Mouse (Mus musculus) layer of hippocampus, adult 9-10 months (tissue): ENCODE results near the gene Rela.

Source experiments
- DNase-seq: peaks from one replicate; pipeline ENCODE4 v3.0.0; 2022; ENCODE audit warnings: low spot score

Gene Rela

GRCm38 (mm10) chr19:5637069-5638047, at the start of gene Rela:
Gene Rela, plus strand, starts transcription at chr19:5637483.
- DNase-seq = peak; percentile 83

- no peak for DNase-seq
These were observed 48.1 kb upstream of the Rela start for GRCm38 (mm10) chr19:5589159-5589558.

GRCm38 (mm10) chr19:5591888-5592287, 45.4 kb upstream of the Rela start:
- DNase-seq = no peak

GRCm38 (mm10) chr19:5599224-5599623, 38.1 kb upstream of the Rela start:
- DNase-seq = no peak

GRCm38 (mm10) chr19:5601752-5602541, 35.3 kb upstream of the Rela start, which contains the start of gene Rnaseh2c:
Gene Rnaseh2c, plus strand, starts transcription at chr19:5601873.
- DNase-seq = peak; percentile 63

- no peak for DNase-seq
These were observed 33.6 kb upstream of the Rela start for GRCm38 (mm10) chr19:5603664-5604063.

- no peak for DNase-seq
These were observed 32.2 kb upstream of the Rela start for GRCm38 (mm10) chr19:5605126-5605525.

- DNase-seq = no peak
These were observed 31.1 kb upstream of the Rela start for GRCm38 (mm10) chr19:5606196-5606595.

- no peak for DNase-seq
These were observed 29.4 kb upstream of the Rela start for GRCm38 (mm10) chr19:5607705-5608410.

- no peak for DNase-seq
These were observed 28.6 kb upstream of the Rela start for GRCm38 (mm10) chr19:5608707-5609106.

- no peak for DNase-seq
These were observed 28.1 kb upstream of the Rela start for GRCm38 (mm10) chr19:5609171-5609546.

GRCm38 (mm10) chr19:5609547-5610404, 27.5 kb upstream of the Rela start, which contains the start of gene Kat5:
Gene Kat5, minus strand, starts transcription at chr19:5610237.
- DNase-seq = peak; percentile 94

- DNase-seq = no peak
These were observed 25.3 kb upstream of the Rela start for GRCm38 (mm10) chr19:5611973-5612372.

- no peak for DNase-seq
These were observed 24.4 kb upstream of the Rela start for GRCm38 (mm10) chr19:5612762-5613411.

- DNase-seq = no peak
These were observed 22.3 kb upstream of the Rela start for GRCm38 (mm10) chr19:5614953-5615352.

GRCm38 (mm10) chr19:5620007-5620406, 17.3 kb upstream of the Rela start:
- no peak for DNase-seq

GRCm38 (mm10) chr19:5621884-5622283, 15.4 kb upstream of the Rela start:
- DNase-seq = no peak

GRCm38 (mm10) chr19:5625311-5625710, 12.0 kb upstream of the Rela start:
- no peak for DNase-seq

- DNase-seq = no peak
These were observed 7.4 kb upstream of the Rela start for GRCm38 (mm10) chr19:5629907-5630306.

GRCm38 (mm10) chr19:5632120-5632519, 5.2 kb upstream of the Rela start:
- DNase-seq = no peak
